Mouse (Mus musculus): Measurements from ENCODE around the gene Tpm3.
"Not testable (repeated sequence)": the region's sequence is repeated elsewhere in the genome, so short reads cannot be mapped to it uniquely, and the experiment has no call there.

Gene Tpm3

DNA sequence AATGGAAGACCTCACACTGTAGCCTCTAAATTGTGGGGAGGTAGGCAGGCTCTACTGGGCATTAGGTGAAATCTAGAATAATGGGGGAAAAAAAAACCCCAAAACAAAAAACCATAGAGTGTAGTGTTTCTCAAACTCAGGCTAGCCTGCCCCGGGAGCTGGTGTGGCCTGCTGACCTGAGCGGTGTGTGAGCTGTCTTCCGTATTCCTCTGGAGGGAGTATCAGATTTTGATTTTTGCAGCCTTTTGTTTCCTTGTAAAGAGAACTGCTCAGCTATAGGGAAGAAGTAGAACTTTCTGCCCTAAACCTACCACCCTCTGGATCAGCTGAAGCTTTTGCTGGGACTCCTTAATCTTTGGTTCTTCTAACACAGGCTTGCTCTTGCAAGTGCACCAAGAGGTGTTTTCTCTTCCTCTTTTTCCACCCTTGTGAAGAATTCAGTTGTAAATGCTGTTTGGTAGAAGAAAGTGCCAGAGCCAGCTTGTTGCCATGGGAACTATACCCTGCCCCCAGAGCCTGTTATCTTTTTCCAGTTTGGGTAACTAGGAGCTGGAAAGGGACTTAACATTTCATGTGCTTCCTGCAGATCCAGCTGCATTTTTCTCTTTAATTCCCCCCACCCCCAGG is 11.4 kb downstream of the Tpm3 start:
- DNase-seq (ENCODE audit: low spot score), result no peak

DNA sequence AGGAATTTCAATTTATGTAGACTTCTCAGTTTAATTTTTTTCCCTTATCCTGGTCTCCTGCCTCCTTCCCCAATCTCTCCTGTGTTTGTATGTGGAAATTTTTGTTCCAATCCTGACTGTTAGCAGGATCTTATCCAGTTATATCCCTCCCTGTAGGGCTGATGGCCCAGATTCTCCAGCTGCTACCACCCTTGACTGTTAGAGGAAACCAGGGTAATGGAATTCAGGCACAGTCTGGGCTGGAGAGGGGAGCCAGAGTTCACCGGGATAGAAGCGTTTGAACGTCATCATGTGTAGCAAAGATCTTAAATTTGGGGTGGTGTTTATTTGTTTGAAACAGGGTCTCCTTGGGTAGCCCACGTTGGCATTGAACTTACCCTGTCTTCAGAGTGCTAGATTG is 12.3 kb downstream of the Tpm3 start:
- DNase-seq (ENCODE audit: low spot score), result no peak

DNA sequence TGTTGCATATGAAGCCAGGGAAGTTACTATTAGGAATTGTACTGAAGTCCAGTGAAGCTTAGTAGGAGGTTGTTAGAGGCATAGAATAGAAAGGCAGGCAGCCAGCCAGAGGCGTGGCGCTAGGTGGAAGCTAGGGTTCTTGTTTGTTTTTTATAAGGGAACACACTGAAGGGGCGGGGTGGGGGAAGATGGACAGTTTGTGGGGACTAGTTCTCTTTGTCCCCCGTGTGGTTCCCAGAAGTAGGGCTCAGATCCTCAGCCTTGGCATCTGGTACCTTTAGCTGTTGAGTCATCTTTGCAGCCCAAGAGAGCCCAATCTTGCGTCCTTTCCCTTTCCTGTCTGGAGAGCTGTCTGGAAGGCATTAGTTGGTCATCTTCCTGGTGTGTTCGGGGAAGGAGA is 12.8 kb downstream of the Tpm3 start:
- no peak for DNase-seq (ENCODE audit: low spot score)

DNA sequence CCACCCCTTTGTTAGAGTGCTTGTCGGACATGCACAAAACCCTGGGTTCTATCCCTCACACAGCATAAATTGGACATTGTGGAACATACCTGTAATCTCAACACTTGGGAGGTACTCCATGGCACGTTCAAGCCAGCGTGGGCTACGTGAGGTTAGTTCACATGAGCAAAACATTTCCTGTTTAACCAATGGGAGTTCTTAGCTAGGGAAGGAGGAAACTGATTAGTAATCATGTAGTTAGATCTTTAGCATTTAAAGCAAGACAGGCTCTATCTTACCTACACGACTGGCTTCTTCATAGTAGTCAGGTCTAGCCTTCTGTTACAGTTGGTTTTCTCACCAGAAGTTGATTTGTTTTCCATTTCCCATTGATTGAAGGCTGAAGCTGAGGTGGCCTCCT is 13.6 kb downstream of the Tpm3 start:
- DNase-seq (ENCODE audit: low spot score), result no peak

DNA sequence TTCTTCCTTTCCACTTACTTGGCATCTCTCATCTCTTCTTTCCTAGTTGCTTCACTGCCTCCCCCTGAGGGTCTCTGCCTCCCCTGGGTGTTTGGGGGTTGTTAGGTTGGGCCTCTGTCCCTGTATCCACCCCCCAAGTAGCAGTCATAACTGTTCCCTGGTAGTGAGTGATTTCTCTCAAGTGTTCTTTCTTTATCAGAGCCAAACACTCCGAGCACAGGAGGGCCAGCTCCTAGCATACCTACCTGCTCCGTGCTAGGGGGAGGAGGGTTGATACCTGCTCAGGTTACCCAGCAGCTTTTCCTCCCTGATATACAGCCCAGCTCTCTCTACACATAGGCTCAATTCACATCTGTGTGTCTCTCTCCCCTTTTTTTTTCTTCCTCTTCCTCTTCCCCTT is 16.2 kb downstream of the Tpm3 start:
- DNase-seq (ENCODE audit: low spot score), result no peak

DNA sequence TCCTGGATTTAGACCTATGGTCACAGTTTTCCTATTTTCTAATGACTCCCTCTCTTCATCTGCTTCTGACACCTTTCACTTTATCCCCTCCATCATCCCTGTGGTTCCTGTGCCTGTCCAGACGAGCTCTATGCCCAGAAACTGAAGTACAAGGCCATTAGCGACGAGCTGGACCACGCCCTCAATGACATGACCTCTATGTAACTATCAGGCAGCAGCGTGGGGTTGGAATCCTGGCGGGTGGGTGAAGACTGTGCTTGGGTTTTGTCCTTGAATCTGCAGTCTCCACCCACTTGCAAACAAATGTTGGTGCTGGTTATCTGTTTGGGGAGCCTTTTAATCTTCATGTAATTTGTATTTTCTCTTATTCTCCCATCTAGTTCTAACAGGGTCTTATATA is 18.4 kb downstream of the Tpm3 start:
- no peak for DNase-seq (ENCODE audit: low spot score)

DNA sequence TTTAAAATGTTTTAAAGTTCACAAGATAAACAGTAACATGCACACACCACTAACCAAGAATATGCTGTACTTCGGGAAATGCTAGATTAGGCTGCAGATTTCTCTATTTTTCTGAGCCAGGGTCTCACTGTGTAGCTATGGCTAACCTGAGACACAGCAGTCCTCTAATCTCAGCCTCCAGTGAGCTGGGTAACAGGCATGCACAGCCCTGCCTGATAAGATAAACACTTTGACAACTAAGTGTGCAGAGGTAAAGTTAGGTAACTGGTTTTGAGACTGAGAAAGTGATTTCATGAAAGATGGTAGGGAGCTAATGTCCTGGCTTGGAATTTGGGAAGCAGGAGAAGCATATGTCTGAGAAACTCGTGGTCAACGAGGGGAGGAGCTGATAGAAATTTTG is 22.0 kb downstream of the Tpm3 start:
- no peak for DNase-seq (ENCODE audit: low spot score)

DNA sequence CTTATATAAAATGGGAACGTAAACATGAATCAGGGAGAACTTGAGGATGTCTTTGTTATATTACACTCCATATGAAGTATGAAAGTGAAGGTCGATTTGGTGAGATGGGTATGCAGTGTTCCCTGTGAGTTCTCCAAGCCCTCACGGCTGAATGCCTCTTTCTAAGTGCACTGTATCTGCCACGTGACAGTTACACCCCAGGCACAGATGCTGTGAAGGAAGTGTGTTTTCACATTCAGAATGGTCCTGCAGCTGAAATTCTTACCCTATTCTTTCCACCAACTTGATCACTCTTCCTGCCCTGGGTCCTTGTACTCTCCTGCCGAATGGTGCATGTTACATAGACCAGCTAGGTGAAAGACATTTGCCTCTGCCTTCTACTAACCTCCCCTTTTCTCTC is 25.5 kb downstream of the Tpm3 start:
- no peak for DNase-seq (ENCODE audit: low spot score)

DNA sequence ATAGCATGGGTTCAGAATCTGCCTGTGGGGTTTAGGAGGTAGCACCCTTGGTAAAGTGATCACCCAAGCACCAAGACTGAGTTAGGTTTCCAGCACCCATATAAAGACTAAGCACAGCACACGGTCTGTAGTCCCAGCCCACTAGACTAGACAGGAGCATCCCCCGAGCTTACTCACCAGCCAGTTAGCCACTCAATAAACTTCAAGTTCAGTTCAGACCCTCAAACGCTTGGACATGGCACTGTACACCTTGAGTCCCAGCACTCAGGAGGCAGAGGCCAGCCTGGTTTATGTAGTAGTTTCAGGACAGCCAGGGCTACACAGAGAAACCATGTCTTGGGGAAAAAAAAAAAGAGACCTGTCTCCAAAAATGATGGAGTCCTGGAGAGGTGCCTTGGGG is 28.6 kb downstream of the Tpm3 start:
- DNase-seq (ENCODE audit: low spot score), result no peak

DNA sequence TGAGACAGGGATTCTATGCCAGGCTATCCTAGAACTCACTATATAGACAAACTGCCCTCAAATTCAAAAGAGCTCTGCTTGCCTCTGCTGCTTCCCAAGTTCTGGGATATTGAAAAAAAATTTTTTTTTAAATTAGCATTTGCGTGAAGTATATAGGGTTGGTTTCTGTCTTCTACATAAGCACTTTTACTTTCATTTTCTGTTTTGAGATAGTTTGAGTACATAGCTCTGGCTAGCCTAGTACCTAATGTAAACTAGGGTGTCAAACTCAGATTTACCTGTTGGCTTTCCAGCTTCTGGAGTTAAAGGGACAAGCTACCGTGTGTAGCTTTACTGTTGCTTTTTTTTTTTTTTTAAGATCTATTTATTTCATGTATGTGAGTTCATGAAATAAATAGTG is 29.2 kb downstream of the Tpm3 start:
- no peak for DNase-seq (ENCODE audit: low spot score)

DNA sequence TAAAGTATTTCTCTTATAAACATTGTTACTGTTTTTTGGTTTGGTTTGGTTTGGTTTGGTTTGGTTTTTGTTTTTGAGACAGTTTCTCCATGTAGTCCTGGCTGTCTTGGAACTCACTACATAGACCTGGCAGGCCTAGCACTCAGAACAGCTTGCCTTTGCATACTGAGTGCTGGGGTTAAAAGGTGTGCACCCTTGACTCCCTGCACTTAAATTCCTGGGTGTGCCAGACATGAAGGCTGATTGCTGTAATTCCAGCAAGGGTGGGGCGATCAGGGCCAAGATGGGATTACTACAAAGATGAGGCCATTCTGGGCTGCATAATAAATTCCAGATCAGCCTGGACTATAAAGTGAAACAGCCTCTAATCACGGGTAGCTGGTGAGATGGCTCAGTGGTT is 29.8 kb downstream of the Tpm3 start:
- DNase-seq (ENCODE audit: low spot score), result no peak

DNA sequence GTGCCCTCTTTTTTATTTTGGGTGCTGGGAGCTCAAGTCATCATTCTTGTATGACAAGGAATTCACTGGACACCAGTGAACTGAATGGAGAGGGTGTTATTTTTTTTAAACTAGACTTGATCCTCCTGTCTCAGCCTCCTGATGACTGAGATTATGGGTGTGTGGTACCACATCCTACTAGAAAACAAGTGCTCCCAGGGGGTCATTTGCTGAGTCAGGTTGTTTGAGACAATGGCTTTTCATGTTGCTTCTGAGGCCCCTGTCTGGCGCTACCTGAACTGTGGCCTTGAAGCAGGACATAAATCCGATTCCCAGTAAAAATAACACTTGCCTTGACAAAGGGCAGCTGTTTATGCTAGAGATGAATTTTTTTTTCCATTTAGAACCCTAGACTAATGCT is 30.7 kb downstream of the Tpm3 start:
- no peak for DNase-seq (ENCODE audit: low spot score)

DNA sequence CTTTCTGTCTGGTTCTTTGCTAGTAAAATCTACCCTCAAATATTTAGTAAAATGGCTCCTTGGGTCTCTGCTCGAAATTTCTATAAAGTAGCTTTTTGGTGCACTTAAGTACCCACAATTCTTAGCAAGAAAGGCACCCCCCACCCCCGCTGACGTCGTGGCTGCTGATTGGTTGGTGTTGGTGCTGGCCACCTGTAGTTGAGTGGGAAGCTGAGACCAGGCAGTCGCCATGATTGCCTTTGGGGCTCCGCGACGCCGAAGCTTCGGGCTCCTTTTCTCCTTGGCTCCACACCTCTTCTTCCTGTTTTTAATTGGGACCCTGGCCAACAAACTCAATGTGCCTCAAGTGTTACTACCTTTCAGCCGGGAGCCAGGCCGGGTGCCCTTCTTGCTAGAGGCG is 31.5 kb downstream of the Tpm3 start, which contains the start of gene Nup210l:
Gene Nup210l (plus strand): TSS at position 195 of the 400 bp plus-strand sequence.
- no peak for DNase-seq (ENCODE audit: low spot score)

DNA sequence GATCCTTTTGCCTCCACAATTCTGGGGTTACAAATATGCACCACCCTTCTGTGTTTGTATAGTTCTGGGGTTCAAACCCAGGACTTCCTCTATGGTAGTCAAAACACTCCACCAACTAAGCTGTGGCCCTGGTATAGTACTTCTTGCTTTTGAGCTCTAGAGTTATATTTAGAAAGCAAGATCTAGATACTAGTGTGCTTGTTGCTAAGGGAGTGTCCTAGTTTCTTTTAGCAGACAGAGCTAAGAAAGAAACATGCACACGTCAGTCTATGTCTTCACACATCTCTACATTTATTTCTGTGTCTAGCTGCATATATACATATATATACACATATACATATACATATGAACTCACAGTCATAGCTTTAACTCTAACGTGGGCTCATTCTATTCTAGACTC is 39.3 kb downstream of the Tpm3 start:
- no peak for DNase-seq (ENCODE audit: low spot score)

DNA sequence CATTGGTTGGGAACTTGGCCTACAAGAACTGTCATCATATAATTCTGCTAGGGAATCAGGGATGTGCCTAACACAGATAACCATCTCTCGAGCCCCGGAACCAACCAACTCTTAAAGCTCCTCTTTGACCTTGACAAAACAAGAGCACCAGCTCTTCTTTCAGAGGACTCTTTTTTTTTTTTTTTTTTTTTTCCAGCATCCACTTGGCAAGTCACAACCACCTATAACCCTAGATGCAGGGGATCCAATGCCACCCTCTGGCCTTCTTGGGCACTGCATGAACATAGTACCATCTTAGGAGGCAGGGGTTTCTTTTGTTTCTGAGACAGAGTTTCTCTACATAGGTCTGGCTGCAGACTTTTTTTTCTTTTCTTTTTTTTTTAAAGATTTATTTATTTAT is 41.9 kb downstream of the Tpm3 start:
- no peak for DNase-seq (ENCODE audit: low spot score)

DNA sequence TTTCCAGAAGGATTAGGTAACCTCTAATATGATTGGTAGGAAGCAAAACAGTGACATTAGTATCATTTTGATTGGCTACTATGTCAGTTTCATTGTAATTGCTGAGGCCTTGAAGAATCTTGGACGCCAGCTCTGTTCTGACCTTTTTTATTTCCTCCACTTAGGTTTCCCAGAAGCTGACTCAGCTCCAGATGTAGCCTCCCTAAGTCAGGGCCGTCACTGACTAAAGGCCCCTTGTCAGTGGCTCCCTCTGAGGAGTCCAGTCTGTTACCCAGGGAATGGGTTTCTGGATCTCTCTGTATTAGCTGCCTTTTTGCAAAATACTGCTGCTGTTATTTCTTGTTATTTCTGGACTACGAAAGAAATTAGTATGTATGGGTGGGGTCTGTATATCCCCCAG is 43.1 kb downstream of the Tpm3 start:
- DNase-seq (ENCODE audit: low spot score), result no peak

DNA sequence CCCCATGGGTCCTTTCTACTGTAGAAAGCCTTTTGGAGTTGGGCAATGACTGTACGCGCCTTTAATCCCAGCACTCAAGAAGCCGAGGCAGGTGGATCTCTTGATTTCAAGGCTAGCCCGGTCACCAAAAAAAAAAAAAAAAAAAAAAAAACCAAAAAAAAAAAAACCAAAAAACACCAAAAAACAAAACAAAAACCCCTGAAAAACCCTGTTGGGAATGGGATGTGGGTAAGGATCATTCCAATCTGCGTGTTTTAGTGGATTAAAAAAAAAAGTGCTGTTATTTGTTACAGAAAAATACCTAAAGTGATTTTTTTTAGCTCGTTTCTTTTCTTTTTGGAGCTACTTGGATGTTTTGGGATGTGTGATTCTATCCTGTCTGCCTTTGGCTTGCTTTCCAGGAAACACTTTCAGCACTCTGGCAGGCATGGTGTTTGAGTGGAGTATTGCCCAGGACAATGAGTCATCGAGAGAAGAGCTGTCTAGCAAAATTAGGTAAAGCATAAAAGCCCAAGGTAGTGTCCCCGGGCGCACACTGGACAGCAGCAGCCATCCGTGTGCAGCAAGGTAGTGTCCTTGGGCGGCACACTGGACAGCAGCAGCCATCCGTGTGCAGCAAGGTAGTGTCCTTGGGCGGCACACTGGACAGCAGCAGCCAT is 45.8 kb downstream of the Tpm3 start:
- peak; percentile 42 for DNase-seq (ENCODE audit: low spot score)

DNA sequence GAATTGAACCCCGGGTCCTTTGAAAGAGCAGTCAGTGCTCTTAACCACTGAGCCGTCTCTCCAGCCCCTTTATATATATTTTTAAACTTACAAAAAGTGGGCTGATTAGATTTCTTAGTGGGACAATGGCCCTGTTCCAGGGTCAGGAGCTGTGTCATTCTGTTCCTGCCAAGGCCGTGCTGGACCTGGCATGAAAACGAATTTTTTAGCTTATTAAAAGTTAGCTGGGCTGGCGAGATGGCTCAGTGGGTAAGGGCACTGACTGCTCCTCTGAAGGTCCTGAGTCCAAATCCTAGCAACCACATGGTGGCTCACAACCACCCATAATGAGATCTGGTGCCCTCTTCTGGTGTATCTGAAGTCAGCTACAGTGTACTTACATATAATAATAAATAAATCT is 49.6 kb downstream of the Tpm3 start:
- DNase-seq (ENCODE audit: low spot score), result not testable (repeated sequence)

DNA sequence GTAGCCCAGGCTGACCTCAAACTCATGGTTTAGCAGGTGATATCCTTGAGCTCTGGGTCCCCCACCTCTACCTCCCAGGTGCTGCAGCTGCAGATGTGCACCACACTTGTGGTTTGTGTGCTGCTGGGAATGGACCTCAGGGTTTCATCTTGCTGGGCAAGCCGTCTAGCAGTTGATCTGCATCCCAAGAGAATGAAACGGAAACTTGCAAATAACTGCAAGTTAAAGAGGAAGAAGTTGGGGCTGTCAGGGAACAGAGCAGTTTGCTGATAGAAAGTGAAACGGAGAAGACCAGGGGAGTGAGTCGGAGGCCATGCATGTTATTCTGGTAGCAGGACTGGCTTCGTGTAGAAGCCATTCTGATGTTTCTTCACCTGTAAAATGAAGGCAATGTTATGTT is 53.3 kb downstream of the Tpm3 start:
- DNase-seq (ENCODE audit: low spot score), result no peak

DNA sequence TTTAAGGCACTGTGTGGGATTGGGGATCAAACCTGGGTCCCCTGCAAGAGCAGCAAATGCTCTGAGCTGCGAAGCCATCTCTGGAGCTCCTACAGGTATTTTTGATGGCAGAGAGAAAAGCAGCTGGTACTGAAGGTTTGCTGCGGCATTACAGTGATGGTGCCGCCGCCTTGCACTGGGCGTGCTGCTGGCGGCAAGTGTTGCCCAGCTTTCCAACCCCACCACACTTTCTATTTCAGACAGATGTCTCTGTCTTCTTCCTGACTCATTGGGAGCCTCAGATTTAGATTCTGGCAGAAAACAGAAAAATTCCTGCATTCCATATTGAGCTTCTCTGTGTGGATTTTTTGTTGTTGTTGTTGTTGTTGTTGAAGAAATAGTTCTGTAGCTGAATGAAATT is 55.4 kb downstream of the Tpm3 start:
- DNase-seq (ENCODE audit: low spot score), result no peak

DNA sequence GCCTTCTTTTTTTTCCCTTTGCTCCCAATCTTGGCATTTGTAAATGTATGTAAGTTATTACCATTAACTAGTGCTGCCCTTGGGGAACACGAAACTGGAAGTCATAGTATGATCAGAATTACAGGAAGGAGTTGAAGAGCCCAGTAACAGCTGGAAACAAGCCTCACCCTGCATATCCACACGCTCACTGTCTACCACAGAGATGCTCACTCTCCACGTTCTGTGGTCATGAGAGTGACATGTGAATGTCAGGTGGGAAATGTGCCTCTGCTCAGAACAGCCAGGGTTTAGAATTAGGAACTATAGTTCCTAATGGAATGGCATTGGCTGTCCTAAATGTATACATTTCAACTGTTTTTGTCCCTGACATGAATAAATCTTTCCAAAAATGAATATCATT is 60.3 kb downstream of the Tpm3 start:
- no peak for DNase-seq (ENCODE audit: low spot score)

DNA sequence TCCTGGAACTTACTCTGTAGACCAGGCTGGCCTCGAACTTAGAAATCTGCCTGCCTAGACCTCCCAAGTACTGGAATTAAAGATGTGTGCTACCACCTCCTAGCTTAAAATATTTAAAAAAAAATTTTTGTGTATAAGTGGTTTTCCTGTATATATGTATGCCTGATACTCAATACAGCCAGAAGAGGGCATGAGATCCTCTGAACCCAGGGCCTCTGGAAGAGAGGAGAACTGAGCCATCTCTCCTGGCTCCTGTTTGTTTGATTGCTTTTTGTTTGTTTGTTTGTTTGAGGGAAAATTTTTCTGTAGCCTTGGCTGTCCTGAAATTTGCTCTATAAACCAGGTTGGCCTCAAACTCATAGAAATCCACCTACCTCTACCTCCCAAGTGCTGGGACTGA is 60.9 kb downstream of the Tpm3 start:
- no peak for DNase-seq (ENCODE audit: low spot score)

DNA sequence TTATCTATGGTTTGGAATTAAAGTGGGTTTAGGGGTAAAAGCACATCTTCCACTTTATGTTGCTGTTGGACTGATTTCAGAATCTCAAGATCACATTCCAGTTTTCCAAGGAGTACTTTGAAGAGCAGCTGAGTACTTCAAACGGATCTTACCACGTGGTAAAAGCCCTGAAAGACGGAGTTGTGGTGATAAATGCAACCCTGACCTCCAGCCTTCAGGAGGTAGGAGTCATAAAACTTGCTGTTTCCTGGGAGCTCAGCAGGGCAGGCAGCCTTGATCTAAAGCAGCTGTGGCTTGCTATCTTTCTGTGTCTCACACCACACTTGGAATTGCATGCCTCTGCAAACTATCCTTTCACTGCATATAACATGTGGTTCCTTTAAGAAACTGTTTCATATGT is 62.0 kb downstream of the Tpm3 start:
- no peak for DNase-seq (ENCODE audit: low spot score)

DNA sequence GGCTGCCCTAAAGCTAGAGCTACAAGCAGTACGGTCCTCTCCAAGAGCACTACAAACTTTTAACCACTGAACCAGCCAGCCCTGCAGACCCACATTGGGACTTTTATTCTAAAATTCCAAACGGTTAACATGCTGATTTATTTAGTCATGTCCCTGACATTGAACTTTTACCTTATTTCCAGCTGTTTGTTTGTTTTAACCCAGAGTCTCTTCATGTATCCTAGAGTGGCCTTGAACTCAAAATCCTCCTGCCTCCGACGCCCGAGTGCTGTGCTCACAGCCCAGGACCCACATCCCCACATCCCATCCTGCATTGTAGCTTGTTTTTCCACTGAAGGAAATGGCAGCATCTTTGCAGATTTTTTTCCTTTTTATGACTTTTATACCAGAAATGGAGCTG is 62.5 kb downstream of the Tpm3 start:
- no peak for DNase-seq (ENCODE audit: low spot score)

Data from layer of hippocampus, adult 9-10 months (tissue).